Mouse (Mus musculus) ovary, postnatal 10 days (tissue): ENCODE results near the gene Ror1.

ENCODE experiments used
- DNase-seq: peaks from one replicate; pipeline ENCODE4 v3.0.0; 2022; ENCODE audit warnings: low spot score

Ror1 gene

DNA sequence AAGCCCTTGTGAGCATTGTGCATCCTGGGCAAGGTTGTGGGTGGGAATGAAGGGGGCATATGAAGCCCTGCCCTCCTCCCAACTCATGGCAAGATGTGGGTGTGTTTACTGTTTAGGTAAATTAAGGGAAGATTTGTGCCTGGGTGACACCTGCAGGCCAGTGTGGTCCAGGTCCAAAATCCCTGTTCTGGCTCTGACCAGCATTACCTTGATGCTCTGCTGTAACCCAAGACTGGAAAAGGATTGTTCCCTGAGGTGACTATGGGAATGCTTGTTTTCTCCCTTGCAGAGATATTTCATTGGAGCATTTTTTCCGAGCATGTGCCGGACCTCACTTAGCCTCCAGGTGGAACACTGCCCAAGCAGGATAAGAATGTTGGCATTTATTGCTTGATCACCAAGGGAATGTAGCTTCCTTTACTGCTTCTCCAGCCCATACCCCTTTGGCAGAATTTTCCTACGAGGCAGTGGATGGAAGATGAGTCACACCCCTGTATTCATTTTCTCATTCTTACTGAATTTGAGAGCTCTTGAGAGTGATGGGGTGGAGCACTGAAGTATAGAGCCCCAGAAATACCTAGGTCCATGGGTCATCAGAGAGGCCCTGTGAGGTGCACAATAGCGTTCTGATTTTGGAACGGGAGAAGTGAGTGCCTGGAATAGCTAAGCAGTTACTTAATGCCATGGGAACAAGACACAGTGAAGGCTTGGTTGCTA lies 290.8 kb downstream of the Ror1 start:
- no peak for DNase-seq

GRCm38 (mm10) chr4:100390436-100390835 lies 294.8 kb downstream of the Ror1 start:
- DNase-seq: no peak

DNA sequence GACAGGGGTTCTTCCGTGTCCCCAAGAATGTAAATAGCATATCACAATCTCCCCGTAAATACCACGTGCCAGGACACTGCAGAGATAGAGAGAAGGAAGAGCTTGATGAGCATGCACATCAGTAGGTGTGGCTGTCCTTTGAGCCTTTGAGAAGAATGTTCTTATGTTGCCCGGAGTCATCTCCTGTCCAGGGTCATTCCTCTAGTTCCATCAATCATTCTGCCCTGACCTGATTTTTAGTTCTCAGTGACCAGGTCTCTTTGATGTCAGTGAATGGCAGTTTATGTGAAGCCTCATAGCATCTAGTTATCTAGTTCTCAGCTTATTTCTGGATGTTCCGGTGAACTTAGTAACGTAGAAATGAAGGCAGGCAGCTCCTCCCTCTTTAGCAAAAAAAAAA lies 295.4 kb downstream of the Ror1 start:
- no peak for DNase-seq

DNA sequence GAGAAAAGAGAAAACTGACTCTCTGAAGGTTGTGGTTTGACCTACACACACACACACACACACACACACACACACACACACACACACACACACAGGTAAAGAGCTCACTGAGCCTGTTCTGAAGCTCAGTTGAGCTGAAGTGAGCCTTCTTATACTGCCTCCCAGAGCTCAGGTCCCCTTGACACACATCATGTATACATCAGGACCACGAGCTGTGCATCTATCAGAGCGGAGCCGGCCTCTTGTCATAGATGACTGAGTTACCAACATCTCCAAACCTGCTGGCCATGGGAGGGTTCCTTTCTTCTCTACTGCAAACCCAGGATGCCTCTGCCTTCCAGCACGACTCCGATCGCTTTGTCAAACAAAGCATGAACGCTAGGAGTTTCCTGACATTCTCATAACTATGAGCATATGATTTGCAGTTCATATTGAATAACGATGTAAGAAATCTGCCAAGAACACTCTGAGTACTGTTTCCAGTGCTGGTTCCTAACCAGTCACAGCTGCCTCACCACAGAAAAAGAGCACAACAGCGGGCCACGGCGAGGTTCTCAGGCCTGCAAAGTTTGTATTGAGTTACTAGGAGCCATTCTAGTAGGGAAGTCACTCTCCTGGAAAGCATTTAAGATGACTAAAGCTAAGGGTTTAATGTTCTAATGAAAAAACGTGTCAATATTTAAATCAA lies 297.9 kb downstream of the Ror1 start:
- no peak for DNase-seq

GRCm38 (mm10) chr4:100395407-100395806 lies 299.8 kb downstream of the Ror1 start:
- DNase-seq: no peak

- DNase-seq: no peak
Observed at GRCm38 (mm10) chr4:100398079-100398478, 302.5 kb downstream of the Ror1 start.

- DNase-seq: no peak
Observed at GRCm38 (mm10) chr4:100401078-100401477, 305.5 kb downstream of the Ror1 start.

GRCm38 (mm10) chr4:100401581-100402470 lies 306.2 kb downstream of the Ror1 start:
- DNase-seq: no peak

GRCm38 (mm10) chr4:100407261-100407874 lies 311.8 kb downstream of the Ror1 start:
- DNase-seq: peak; percentile 48

- no peak for DNase-seq
Observed at GRCm38 (mm10) chr4:100409521-100409920, 313.9 kb downstream of the Ror1 start.

DNA sequence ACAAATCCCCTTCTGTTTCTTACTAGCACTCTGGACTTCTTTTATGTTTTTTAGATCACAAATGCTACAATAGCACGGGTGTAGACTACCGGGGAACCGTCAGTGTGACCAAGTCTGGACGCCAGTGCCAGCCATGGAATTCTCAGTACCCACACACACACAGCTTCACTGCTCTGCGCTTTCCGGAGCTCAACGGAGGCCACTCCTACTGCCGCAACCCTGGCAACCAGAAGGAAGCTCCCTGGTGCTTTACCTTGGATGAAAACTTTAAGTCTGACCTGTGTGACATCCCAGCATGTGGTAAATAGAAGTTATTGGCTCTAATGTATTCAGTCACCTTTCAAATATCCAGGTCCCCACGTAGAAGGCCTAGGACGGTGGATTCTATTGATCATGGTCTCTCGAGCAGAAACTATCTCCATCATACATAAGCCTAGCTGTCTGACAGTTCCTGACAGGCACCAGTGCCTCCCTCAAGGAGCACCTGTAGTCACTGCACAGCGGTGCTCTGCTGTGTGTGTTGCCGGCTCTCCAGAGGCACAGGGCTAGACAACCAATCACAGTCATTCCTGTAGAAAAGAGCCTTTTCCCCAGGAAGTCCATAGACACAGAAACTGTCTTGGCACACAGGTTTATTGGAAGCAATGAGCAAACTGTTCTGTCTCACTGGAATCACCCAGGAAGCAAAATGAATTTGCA lies 316.4 kb downstream of the Ror1 start:
- no peak for DNase-seq

GRCm38 (mm10) chr4:100422756-100423155 lies 327.2 kb downstream of the Ror1 start:
- DNase-seq: no peak

DNA sequence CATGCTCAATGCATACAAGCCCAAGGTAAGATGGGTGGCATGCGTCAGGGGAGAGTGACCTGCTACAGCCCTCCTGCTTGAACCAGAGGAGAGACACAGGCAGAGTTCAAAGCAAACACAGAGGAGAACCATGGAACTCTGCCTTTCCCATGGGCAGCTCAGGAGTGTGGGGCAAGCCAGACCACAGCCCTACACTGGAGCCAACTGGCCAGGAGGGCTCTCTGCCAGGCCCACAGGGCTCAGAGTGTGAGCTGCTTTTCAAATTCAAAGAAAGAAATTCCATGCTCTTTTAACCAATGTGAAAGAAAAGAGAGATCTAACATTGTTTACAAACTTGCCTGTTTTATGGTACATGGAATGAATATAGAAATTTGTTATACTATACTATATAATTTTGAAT lies 330.5 kb downstream of the Ror1 start:
- no peak for DNase-seq

DNA sequence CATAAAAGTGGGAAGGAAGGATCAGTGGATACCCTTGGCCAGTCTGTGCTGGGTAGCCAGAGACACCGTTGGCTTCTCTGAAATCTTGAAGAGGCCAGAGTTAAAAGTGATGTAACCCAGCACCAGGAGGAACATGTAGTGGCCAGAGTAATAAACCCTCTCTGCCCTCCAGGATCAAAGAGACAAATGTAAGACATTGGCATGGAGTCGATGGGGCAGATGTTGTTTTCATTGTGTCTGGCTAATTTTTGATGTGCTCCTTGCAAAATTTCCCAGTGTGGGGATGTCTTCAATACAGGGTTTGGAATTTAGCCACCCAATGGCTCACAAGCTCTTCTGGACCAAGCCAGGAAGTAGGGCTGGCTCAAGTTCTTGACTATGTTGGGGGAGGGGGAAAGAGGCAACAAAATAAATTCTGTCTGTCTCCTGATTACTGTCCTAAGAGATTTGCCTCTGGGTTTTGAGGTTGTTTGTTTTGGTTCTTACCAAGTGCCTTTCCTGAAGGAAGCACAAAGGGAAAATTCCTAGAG lies 333.8 kb downstream of the Ror1 start:
- DNase-seq: no peak

DNA sequence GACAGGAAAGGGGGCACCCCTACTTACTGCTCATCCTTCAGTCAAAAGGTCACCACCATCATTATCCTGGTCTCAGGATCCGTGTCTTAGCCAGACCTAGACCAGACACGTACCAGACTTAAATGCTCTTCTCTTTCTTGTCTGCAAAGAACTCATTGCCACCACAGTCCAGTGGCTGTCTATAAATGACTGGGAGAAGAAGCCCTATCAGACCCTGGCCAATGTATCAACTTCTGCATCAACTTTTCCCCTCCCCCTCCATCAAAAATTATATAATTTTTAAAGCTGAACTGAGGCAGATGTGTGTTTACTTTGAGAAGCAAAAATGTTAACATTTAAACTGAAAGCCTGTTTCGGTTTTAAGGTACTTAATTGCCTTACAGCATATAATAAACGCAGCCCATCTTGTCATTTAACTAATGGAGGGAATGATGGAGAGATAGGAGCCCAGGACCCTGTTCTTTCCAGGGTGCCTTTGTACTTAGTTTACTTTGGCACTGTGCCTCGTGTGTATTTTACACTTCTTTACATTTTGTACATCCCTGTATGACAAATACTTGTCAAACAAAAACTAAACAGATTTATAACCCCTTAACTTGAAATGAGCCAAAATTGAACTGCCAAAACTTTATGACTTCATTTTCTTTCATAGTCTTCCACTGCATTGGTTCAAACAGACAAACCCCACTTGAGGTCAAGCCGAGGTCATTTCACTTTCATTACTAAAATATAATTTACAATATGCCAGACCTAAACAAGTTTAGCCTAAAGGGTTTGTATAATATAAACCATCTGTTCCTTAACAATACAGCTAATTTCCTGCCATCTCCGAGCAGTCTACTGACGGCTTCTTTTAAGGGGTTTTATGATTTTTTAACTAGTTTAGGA lies 339.9 kb downstream of the Ror1 start:
- DNase-seq: no peak

DNA sequence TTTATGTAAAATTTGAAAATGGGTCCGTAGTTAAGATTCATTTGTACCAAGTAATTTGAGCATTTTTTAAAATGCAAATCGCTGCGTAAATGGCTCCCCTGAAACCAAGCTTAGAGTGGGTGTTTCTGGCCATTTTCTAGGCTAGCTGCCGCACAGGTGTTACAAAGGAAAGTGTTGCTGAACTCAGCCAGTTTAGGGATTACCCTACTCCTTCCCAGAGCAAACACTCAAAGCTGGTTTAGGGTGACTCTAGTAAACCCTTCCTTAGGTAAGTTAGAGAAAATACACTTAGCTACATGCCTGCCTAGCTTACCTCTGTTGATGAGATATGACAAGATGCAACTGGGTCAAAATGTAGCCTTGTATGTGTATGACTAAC lies 340.6 kb downstream of the Ror1 start:
- no peak for DNase-seq

GRCm38 (mm10) chr4:100446897-100447296 lies 351.3 kb downstream of the Ror1 start:
- DNase-seq: no peak

DNA sequence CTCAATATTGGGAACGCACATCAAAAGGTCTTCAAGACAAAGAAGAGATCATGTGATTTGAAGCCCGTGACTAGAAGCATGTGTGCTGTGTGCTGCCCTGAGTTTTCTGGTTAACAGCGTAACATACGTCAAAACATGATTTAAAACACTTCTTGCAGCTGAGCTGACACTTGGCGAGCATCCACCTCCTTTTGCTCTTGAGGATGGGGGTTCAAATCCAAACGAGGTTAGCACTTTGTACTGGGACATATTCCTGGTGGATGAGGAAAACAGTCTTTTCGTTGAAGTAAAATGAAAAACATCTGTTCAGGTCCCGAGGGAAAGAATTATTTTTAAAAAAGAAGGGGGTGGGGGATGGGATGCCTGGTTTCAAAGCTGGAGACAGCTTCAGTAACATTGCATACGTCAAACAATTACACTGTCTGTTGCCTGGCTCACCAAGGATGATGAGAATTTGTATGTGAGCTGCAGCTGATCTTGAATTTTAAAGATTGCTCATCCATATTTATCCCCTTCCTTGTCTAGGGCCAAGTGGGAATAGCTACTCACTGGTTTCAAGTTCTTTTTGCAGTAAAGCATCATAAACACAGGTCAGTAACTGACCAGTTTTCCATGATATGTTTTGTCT lies 367.0 kb downstream of the Ror1 start:
- no peak for DNase-seq

GRCm38 (mm10) chr4:100478592-100479321 lies 383.2 kb downstream of the Ror1 start, which contains the start of gene Ube2u:
Gene Ube2u, plus strand, starts transcription at chr4:100478849.
- no peak for DNase-seq
